Mouse (Mus musculus): Measurements from ENCODE around the gene Tbc1d10c.

GRCm38 (mm10) chr19:4152445-4153231, 38.4 kb downstream of the Tbc1d10c start:
- TF ChIP-seq CTCF (IDR thresholded peaks at IDR 0.05; ENCODE audit: extremely low read depth, insufficient read length, insufficient replicate concordance, low read depth, low read length) (no peak), POLR2A (IDR thresholded peaks at IDR 0.05; ENCODE audit: low read depth, low read length) (no peak)
